Mouse (Mus musculus): Measurements from ENCODE around the gene Rhbdd1.

DNA sequence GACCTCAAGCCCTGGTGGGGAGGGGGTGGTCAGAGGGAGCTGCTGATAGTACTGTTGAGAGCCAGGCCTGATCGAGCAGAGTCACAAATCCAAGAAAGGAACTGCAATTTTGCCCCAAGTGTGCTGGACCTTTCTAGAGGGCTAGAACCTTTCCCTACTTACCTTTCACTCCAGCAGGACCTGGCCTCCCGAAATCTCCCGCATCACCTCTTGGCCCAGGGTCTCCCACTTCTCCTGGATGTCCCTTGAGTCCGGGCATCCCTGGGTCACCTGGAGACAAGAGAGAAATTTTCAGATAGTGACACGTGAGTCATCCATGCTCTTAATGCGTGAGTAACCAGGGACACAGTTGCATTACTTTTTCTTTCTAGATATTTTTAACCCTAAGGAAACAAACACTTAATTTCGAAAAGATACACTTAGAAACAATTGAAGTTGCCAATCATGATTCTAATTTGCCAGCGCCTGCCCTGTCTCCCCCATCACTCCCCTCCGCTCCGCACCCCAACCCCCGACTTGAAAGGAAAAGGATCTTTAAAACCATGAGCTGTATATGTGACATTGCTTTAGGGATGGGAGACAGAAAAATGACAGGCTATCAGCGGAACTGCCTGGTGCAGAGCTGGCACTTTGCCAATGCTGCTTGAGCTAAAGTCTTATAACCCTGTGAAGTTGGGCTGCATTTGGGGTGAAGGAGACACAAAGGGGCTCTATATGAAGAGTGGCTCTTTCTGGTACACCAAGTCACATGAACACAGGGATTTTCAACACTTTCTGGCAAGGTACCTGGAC, 163.6 kb downstream of the Rhbdd1 start:
- TF ChIP-seq CTCF (IDR thresholded peaks at IDR 0.05): no peak
- no peak for TF ChIP-seq EP300 (IDR thresholded peaks at IDR 0.05; ENCODE audit: insufficient read depth, low read depth, low read length)

Measured in heart, adult 2 months (tissue).